Mouse (Mus musculus) forebrain, embryonic 13.5 days (tissue): ENCODE results near the gene Slc22a23. TPM values are rescaled to one million over a fixed set of nuclear protein-coding genes. Genes with fewer than 3 reads are reported as not detected.

Source experiments
- ATAC-seq: fragments of 200-750 bp; cut with Nextera tagmentation; 2 replicates; pipeline ENCODE4 v1.8.0; 2017
- H3K27ac ChIP-seq: fragments of 300-500 bp; sonication (generic); 2 replicates; pipeline ENCODE4 v1.5.1; 2015; ENCODE audit warnings: inconsistent platforms, mild to moderate bottlenecking, moderate library complexity
- H3K27me3 ChIP-seq: fragments of 300-500 bp; sonication (generic); 2 replicates; pipeline ENCODE4 v1.6.1; 2015; ENCODE audit warnings: mild to moderate bottlenecking, inconsistent platforms
- H3K36me3 ChIP-seq: fragments of 300-500 bp; sonication (generic); 2 replicates; pipeline ENCODE4 v1.6.1; 2015; ENCODE audit warnings: mild to moderate bottlenecking, inconsistent platforms; ENCODE audit not compliant: poor library complexity, severe bottlenecking
- H3K4me1 ChIP-seq: fragments of 300-500 bp; sonication (generic); 2 replicates; pipeline ENCODE4 v1.6.1; 2015; ENCODE audit warnings: inconsistent platforms
- H3K4me2 ChIP-seq: fragments of 300-500 bp; sonication (generic); 2 replicates; pipeline ENCODE4 v1.6.1; 2015; ENCODE audit warnings: inconsistent platforms, mild to moderate bottlenecking, moderate library complexity
- H3K4me3 ChIP-seq: fragments of 300-500 bp; sonication (generic); 2 replicates; pipeline ENCODE4 v1.5.1; 2015; ENCODE audit warnings: mild to moderate bottlenecking, inconsistent platforms
- H3K9ac ChIP-seq: fragments of 300-500 bp; sonication (generic); 2 replicates; pipeline ENCODE4 v1.6.1; 2015; ENCODE audit warnings: mild to moderate bottlenecking, inconsistent platforms
- H3K9me3 ChIP-seq: fragments of 300-500 bp; sonication (generic); replicated peaks from 2 replicates; pipeline ENCODE4 v1.6.1; 2016; ENCODE audit warnings: inconsistent platforms
- WGBS: fragments of 180-500 bp; shearing (Covaris S2); methylation state at CpG from one replicate; pipeline ENCODE4 v1.1.7; 2015; 5-methylcytosine and 5-hydroxymethylcytosine counted together
- polyA plus RNA-seq: library from polyadenylated mRNA; unstranded; fragments of >200 nt; fragmentation: Nextera tagmentation; extraction: Ambion mirVana; gene quantifications from 2 replicates; pipeline ENCODE4 v1.2.1, GENCODE M21; 2015

Slc22a23 gene
- polyA plus RNA-seq, 1 experiment from 2014 or later, result 10.2 TPM

DNA sequence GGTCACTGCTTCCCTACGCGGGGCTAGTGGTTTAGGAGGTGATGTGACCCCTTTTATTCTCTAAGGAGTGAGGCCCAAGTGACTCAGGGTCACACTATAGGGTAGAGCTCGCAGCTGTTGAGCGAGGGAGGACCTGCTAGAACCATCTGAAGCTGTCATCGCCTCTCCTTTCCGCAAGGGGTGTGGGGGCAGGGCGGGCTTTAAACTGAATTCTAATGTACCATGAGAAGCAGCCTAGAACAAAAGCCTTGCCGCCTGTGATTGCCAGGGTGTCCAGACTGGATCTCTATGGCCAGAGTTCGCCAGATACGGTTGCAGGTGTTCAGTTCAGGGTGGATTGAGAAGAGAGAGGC is 213.3 kb downstream of the Slc22a23 start:
- Histone ChIP-seq H3K27ac (peak overlapping the region; percentile 100), H3K4me2 (peak overlapping the region; percentile 83), H3K9ac (peak overlapping the region; percentile 99), H3K27me3 (no peaks in the 10 kb centered on the region), H3K4me1 (peaks cover 56% of the 10 kb centered on the region), H3K36me3 (peaks cover 15% of the 10 kb centered on the region), H3K4me3 (peak overlapping the region; percentile 85), H3K9me3 (no peaks in the 10 kb centered on the region)
- WGBS, result under 1% methylated on average over 10 of the region's 10 CpGs
- ATAC-seq, result peak; percentile 29

DNA sequence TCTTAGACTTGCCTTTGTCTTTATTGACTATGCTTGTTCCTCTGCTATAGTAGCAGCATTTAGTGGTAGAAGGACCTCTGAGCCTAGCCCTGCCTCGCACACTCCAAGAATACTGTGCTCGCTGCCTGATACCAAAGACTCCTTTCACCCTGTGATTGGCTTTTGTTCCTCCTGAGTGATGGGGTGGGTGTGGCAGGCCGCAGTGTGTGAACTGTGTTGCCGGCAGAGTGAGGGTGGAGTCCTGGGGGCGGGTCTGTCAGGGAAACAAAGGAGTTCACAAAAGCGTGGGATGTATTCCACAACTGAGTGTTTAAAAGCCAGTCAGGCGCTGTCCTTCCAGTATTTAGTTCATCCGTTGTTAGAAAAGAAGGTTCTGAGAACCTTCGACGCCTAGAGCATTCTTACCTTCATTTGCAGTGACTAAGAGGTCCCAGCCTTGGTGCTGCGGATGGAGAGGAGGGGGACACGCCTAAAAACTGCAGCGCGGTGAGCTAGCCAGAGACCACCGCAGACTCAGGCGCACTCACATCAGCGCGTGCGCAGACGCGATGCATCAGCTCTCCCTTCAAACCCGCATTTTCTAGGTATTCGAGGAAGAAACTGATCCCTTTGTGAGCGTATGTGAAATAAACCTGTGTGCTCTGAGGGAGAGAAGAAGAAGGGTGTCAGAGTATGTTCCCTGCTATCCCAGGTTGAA is 213.8 kb downstream of the Slc22a23 start:
- Histone ChIP-seq H3K4me1 (peaks cover 56% of the 10 kb centered on the region), H3K9ac (peak overlapping the region; percentile 99)

GRCm38 (mm10) chr13:34130226-34130731 is 214.7 kb downstream of the Slc22a23 start, which contains the start of gene Tubb2b:
Tubb2b (minus strand) TSS chr13:34130466.
- WGBS, result under 1% methylated on average over 26 of the region's 26 CpGs

More for the DNA sequence above, 213.8 kb downstream of the Slc22a23 start:
- Histone ChIP-seq H3K9me3 (no peaks in the 10 kb centered on the region), H3K27me3 (no peaks in the 10 kb centered on the region), H3K4me3 (peak overlapping the region; percentile 85), H3K27ac (peak overlapping the region; percentile 100), H3K4me2 (peak overlapping the region; percentile 83), H3K36me3 (peaks cover 18% of the 10 kb centered on the region)
- under 1% methylated on average over 24 of the region's 24 CpGs for WGBS
- ATAC-seq, result peak; percentile 71

DNA sequence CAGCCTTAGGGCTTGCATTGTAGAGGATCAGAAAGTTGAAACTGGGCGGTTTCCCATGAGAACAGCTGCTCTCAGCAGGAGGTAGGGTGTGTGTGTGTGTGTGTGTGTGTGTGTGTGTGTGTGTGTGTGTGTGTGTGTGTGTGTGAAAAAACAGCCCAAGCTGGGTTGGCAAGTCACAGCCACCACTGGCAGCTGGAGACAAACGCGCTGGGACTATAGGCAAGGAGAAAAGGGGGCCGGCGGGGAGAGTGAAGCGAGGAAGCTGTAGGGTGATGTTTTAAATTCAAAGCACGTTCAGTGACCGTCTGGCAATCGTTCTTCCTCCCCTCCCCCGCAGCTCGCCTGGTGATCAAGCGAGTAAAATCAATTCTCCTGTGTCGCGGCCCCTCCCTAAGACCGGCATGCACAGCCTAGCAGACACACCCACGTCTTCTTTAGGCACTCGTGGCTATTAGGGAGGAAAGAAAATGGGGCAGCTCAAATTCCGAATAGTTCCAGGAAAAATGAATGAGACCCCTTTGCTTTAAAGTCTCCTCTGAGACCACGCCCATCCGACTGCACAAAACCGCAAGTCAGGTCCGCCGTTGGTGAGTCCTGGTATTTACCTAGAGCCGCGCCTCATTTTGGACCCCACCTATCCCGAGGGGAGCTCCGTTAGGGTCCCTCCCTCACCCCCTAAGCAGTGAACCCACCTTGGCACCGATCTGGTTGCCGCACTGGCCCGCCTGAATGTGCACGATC is 215.3 kb downstream of the Slc22a23 start:
- peaks cover 32% of the 10 kb centered on the region for H3K36me3 ChIP-seq
- ATAC-seq, result peak; percentile 9; the same call in 1 of the 2 replicates
- no peaks in the 10 kb centered on the region for H3K9me3 ChIP-seq
- H3K27ac ChIP-seq, result peak overlapping the region; percentile 100
- H3K4me1 ChIP-seq, result peaks cover 55% of the 10 kb centered on the region
- WGBS, result under 1% methylated on average over 31 of the region's 31 CpGs
- H3K27me3 ChIP-seq, result no peaks in the 10 kb centered on the region
- H3K4me2 ChIP-seq, result peak overlapping the region; percentile 83
- H3K9ac ChIP-seq, result peak overlapping the region; percentile 99
- peak overlapping the region; percentile 85 for H3K4me3 ChIP-seq

More at GRCm38 (mm10) chr13:34130226-34130731, 214.7 kb downstream of the Slc22a23 start, which contains the start of gene Tubb2b:
- no peaks in the 10 kb centered on the region for H3K9me3 ChIP-seq
- no peaks in the 10 kb centered on the region for H3K27me3 ChIP-seq
- ATAC-seq, result peak; percentile 92
- peak within 1 kb of the TSS; percentile 100 for H3K27ac ChIP-seq
- H3K36me3 ChIP-seq, result peaks cover 25% of the 10 kb centered on the region
- peak within 1 kb of the TSS; percentile 83 for H3K4me2 ChIP-seq
- H3K9ac ChIP-seq, result peak within 1 kb of the TSS; percentile 99
- peak within 1 kb of the TSS; percentile 85 for H3K4me3 ChIP-seq
- peaks cover 55% of the 10 kb centered on the region for H3K4me1 ChIP-seq

Other genes with a start within 250 kb of the Slc22a23 start
- gene Tubb2b, start 214.7 kb downstream of the Slc22a23 start, polyA plus RNA-seq, result 559 and 618 TPM in 2 replicates
- gene Psmg4, start 182.2 kb downstream of the Slc22a23 start, polyA plus RNA-seq, result 121 and 128 TPM in 2 replicates